In genomic region chr9:122687170-122687569, GRCm38 (mm10) we compare ENCODE assay signal across 9 mouse cellular contexts. TPM values are rescaled to one million over a fixed set of nuclear protein-coding genes. Genes with fewer than 3 reads are reported as not detected.
DNase-seq lines count a peak whose midpoint lies in the region; ATAC-seq and TF ChIP-seq lines count a peak whose summit lies in the region.
"Had no signal": no experiment of that assay in that cellular context is flagged by ENCODE, and none has a peak within 500 bp of the region (broad histone marks: within the 10 kb centered on the region; RNA-seq: fewer than 3 reads in every experiment).

No protein-coding gene starts in this region.

- intact Hi-C loops in left cerebral cortex, postnatal 14 days (cut with DNase I): loop anchor here (2.0 to 5.0 kb wide), 3 partner anchors 70 to 266 kb away; no protein-coding TSS in a partner anchor

- no peak overlapping the region for H3K4me3 ChIP-seq in forebrain, embryonic 16.5 days (replicated peaks; ENCODE audit: low read length)
- H3K4me3 ChIP-seq in forebrain, embryonic 11.5 days (ENCODE audit: low read depth, low read length): no peak overlapping the region
- no peak overlapping the region for H3K4me3 ChIP-seq in liver, embryonic 14.5 days (ENCODE audit: insufficient read depth in 1 of 2, low read depth in 2 of 2, low read length in 2 of 2)
- H3K4me3 ChIP-seq in liver, embryonic 11.5 days (ENCODE audit: low read depth, low read length): no peak overlapping the region
- H3K4me3 ChIP-seq: heart, embryonic 13.5 days had no signal

- no peak overlapping the region for H3K4me2 ChIP-seq in forebrain, embryonic 16.5 days (ENCODE audit: low read length)
- H3K4me2 ChIP-seq in forebrain, embryonic 11.5 days (ENCODE audit: low read depth, low read length, severe bottlenecking): no peak overlapping the region
- no peak overlapping the region for H3K4me2 ChIP-seq in liver, embryonic 14.5 days (ENCODE audit: low read depth)
- H3K4me2 ChIP-seq in liver, embryonic 11.5 days: no peak overlapping the region
- H3K4me2 ChIP-seq: heart, embryonic 13.5 days had no signal

- H3K27ac ChIP-seq in forebrain, embryonic 16.5 days (ENCODE audit: low read length): no peak overlapping the region
- no peak overlapping the region for H3K27ac ChIP-seq in forebrain, embryonic 11.5 days (ENCODE audit: low read depth, low read length)
- H3K27ac ChIP-seq in liver, embryonic 14.5 days: no peak overlapping the region
- no peak overlapping the region for H3K27ac ChIP-seq in liver, embryonic 11.5 days (ENCODE audit: low read depth, low read length)
- H3K27ac ChIP-seq: heart, embryonic 13.5 days had no signal

- H3K4me1 ChIP-seq in forebrain, embryonic 16.5 days (replicated peaks; ENCODE audit: control insufficient read depth, insufficient read depth, low read length): no peaks in the 10 kb centered on the region
- H3K4me1 ChIP-seq in forebrain, embryonic 11.5 days (replicated peaks; ENCODE audit: control insufficient read depth, insufficient read depth, low read length): no peaks in the 10 kb centered on the region
- H3K4me1 ChIP-seq in liver, embryonic 14.5 days (replicated peaks; ENCODE audit: control insufficient read depth in 2 of 2, insufficient read depth in 2 of 2, low read length in 1 of 2): no peaks in the 10 kb centered on the region
- no peaks in the 10 kb centered on the region for H3K4me1 ChIP-seq in liver, embryonic 11.5 days (replicated peaks; ENCODE audit: control insufficient read depth, insufficient read depth, low read length)
- H3K4me1 ChIP-seq: heart, embryonic 13.5 days had no signal

- no peaks in the 10 kb centered on the region for H3K36me3 ChIP-seq in forebrain, embryonic 16.5 days (ENCODE audit: control insufficient read depth, insufficient read depth)
- H3K36me3 ChIP-seq in forebrain, embryonic 11.5 days (ENCODE audit: control insufficient read depth, insufficient read depth, low read length): no peaks in the 10 kb centered on the region
- no peaks in the 10 kb centered on the region for H3K36me3 ChIP-seq in liver, embryonic 14.5 days (replicated peaks; ENCODE audit: control insufficient read depth, insufficient read depth, low read depth)
- no peaks in the 10 kb centered on the region for H3K36me3 ChIP-seq in liver, embryonic 11.5 days (ENCODE audit: control insufficient read depth, insufficient read depth, low read length)
- H3K36me3 ChIP-seq: heart, embryonic 13.5 days had no signal

- no peak for TF ChIP-seq EP300 in liver, embryonic 14.5 days (IDR thresholded peaks at IDR 0.05; ENCODE audit: low read depth)

- DNase-seq in forebrain, embryonic 11.5 days (ENCODE audit: low spot score): no peak
- DNase-seq in liver, embryonic 14.5 days (ENCODE audit: low read depth in 3 of 3, low spot score in 3 of 3): no peak
- DNase-seq in liver, embryonic 11.5 days (ENCODE audit: low spot score): no peak
- DNase-seq in ZHBTc4 (ENCODE audit: low read depth, low spot score): peak; percentile 26
- DNase-seq in left cerebral cortex, postnatal 14 days (ENCODE audit: low spot score in 2 of 2): peak; percentile 62 to 68
- no peak for DNase-seq in spleen, adult 12 weeks (ENCODE audit: low spot score)

- peak; percentile 33; the same call in 1 of the 2 replicates for ATAC-seq in forebrain, embryonic 16.5 days
- no peak for ATAC-seq in forebrain, embryonic 11.5 days (replicated peaks; ENCODE audit: low FRiP score)
- ATAC-seq in liver, embryonic 14.5 days (ENCODE audit: insufficient read depth): no peak
- no peak for ATAC-seq in liver, embryonic 11.5 days (replicated peaks; ENCODE audit: low FRiP score)
- no peak for ATAC-seq in erythroblast, adult 5-6 weeks (replicated peaks; ENCODE audit: low FRiP score, poor library complexity, severe bottlenecking)

- H3K27me3 ChIP-seq in forebrain, embryonic 16.5 days (replicated peaks; ENCODE audit: control insufficient read depth, insufficient read depth, low read length): no peaks in the 10 kb centered on the region
- no peaks in the 10 kb centered on the region for H3K27me3 ChIP-seq in forebrain, embryonic 11.5 days (ENCODE audit: control insufficient read depth, insufficient read depth, low read length)
- H3K27me3 ChIP-seq in liver, embryonic 14.5 days (ENCODE audit: control insufficient read depth, insufficient read depth, low read length): no peaks in the 10 kb centered on the region
- no peaks in the 10 kb centered on the region for H3K27me3 ChIP-seq in liver, embryonic 11.5 days (replicated peaks; ENCODE audit: control insufficient read depth, insufficient read depth, low read length)

- no peaks in the 10 kb centered on the region for H3K9me3 ChIP-seq in forebrain, embryonic 16.5 days (ENCODE audit: control insufficient read depth, low read length)
- H3K9me3 ChIP-seq in forebrain, embryonic 11.5 days (ENCODE audit: control insufficient read depth, low read length): no peaks in the 10 kb centered on the region
- no peaks in the 10 kb centered on the region for H3K9me3 ChIP-seq in liver, embryonic 14.5 days (ENCODE audit: control insufficient read depth, low read length)
- H3K9me3 ChIP-seq in liver, embryonic 11.5 days (ENCODE audit: control insufficient read depth, low read length): no peaks in the 10 kb centered on the region
- H3K9me3 ChIP-seq: heart, embryonic 13.5 days had no signal

- WGBS in forebrain, embryonic 16.5 days: 16% methylated on average over 4 of the region's 4 CpGs
- WGBS in forebrain, embryonic 11.5 days: 19% methylated on average over 4 of the region's 4 CpGs
- 19% methylated on average over 4 of the region's 4 CpGs for whole genome bisulfite sequencing in liver, embryonic 14.5 days (ENCODE audit: insufficient replicate concordance)
- 17% methylated on average over 4 of the region's 4 CpGs for WGBS in liver, embryonic 11.5 days

- no peak overlapping the region for H3K9ac ChIP-seq in forebrain, embryonic 16.5 days (replicated peaks; ENCODE audit: low read depth, low read length)
- no peak overlapping the region for H3K9ac ChIP-seq in forebrain, embryonic 11.5 days (ENCODE audit: low read length)
- no peak overlapping the region for H3K9ac ChIP-seq in liver, embryonic 14.5 days (replicated peaks)
- H3K9ac ChIP-seq in liver, embryonic 11.5 days (ENCODE audit: low read depth, low read length): no peak overlapping the region
- H3K9ac ChIP-seq: heart, embryonic 13.5 days had no signal

- peak; percentile 20; the same call in 1 of the 2 replicates for TF ChIP-seq CTCF in liver, embryonic 14.5 days (IDR thresholded peaks at IDR 0.05; ENCODE audit: low read depth)

RNA-seq across cellular contexts. Expression of gene Topaz1, which starts 60.0 kb away (rescaled TPM):
- not detected in 2 replicates for polyA plus RNA-seq in forebrain, embryonic 16.5 days (2015; fragmentation: Nextera tagmentation; extraction: Ambion mirVana)
- polyA plus RNA-seq in forebrain, embryonic 11.5 days (2014; fragmentation: Nextera tagmentation; extraction: Ambion mirVana): not detected in 2 replicates
- not detected in 2 replicates for polyA plus RNA-seq in liver, embryonic 14.5 days (2012; rRNA removed)
- not detected in 2 replicates for polyA plus RNA-seq in liver, embryonic 14.5 days (2014; fragmentation: Nextera tagmentation; extraction: Ambion mirVana)
- 0.12 TPM in 1 of 2 replicates, not detected in the other for polyA plus RNA-seq in liver, embryonic 11.5 days (2014; fragmentation: Nextera tagmentation; extraction: Ambion mirVana)
- total RNA-seq in left cerebral cortex, postnatal 14 days (2021): not detected
- total RNA-seq in erythroblast, adult 5-6 weeks (2015; ENCODE audit: low replicate concordance): 0.21 TPM in 1 of 2 replicates, not detected in the other
- total RNA-seq in erythroblast, adult 5-6 weeks (2017; ENCODE audit: low replicate concordance): 0.14 TPM in 1 of 2 replicates, not detected in the other
- polyA plus RNA-seq: heart, embryonic 13.5 days had no signal

Comparison
In these comparisons a context has a peak if more than half of its experiments do, and no peak if none do; other contexts are left out.
1. DNase-seq: peak in ZHBTc4 (single experiment) and left cerebral cortex, postnatal 14 days (2 of 2); none in forebrain, embryonic 11.5 days (single experiment), liver, embryonic 14.5 days (0 of 3), liver, embryonic 11.5 days (single experiment) and spleen, adult 12 weeks (single experiment).